ENCODE assay signal across 10 mouse cellular contexts in the genomic region with DNA sequence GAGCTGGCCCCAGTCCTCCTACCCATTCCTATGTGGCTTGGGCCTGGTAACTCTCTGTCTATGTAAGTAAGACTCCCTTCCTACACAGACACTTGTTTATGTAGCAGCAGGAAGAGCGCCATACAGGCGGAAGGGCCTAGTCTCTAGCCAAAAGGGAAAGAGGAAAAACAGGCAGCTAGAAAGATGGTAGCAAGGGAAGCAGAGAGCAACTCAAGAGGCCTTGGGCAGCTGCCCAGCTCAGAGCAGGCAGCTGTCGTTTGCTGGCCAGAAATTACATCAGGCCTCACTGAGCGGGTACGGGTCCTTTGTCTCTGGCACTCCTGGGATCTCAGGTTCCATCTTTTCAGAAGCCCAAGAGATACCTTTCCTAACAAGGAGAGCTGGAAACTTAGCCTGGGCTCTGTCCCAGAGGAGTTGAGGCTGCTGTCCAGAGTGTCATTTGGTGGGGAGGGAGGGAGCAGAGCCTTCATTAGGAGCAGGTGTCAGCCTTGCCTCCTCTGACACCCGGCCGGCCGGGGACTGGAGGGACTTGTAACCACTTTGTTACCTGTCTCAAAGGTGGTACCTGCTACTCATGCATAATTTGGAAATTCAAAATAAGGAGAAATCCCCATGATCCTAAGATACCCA. TPM values are rescaled to one million over a fixed set of nuclear protein-coding genes. Genes with fewer than 3 reads are reported as not detected.
A peak's percentile ranks its signal among the peaks of the same experiment; 100 is the strongest.
DNase-seq lines count a peak whose midpoint lies in the region; ATAC-seq and TF ChIP-seq lines count a peak whose summit lies in the region.
"Had no signal": no experiment of that assay in that cellular context is flagged by ENCODE, and none has a peak within 500 bp of the region (broad histone marks: within the 10 kb centered on the region; RNA-seq: fewer than 3 reads in every experiment).

No protein-coding gene starts in this region.

- no peak; the same call in 1 of the 2 replicates for ATAC-seq in midbrain, postnatal 0 days (ENCODE audit: low FRiP score)

- DNase-seq in layer of hippocampus, adult 2 months (ENCODE audit: low spot score in 2 of 2): no peak
- no peak for DNase-seq in layer of hippocampus, adult 18-20 months (ENCODE audit: low spot score in 2 of 2)
- DNase-seq in cerebellum, postnatal 10 days: peak; percentile 81 to 82
- DNase-seq in heart, postnatal 4 days: peak; percentile 48
- DNase-seq in midbrain, postnatal 0 days (ENCODE audit: low spot score): peak; percentile 83
- DNase-seq in embryo, embryonic 11 days: no peak
- no peak for DNase-seq in kidney, adult 8-10 months
- DNase-seq in right cerebral cortex, postnatal 36 days (ENCODE audit: low spot score in 2 of 2): no peak

- no peak overlapping the region for H3K4me2 ChIP-seq in midbrain, postnatal 0 days (ENCODE audit: low read depth, low read length, poor library complexity, severe bottlenecking)

- H3K9ac ChIP-seq in midbrain, postnatal 0 days (replicated peaks; ENCODE audit: low read length, poor library complexity, severe bottlenecking): no peak overlapping the region

- H3K4me3 ChIP-seq in layer of hippocampus, adult 2 months: no peak overlapping the region
- no peak overlapping the region for H3K4me3 ChIP-seq in midbrain, postnatal 0 days (ENCODE audit: low read depth, low read length)

- 0 out of 2 replicates have a peak, but pooled peaks cover 3% of the 10 kb centered on the region for H3K4me1 ChIP-seq in midbrain, postnatal 0 days (ENCODE audit: insufficient read depth, low read length)

- peaks cover 33% of the 10 kb centered on the region for H3K36me3 ChIP-seq in midbrain, postnatal 0 days (ENCODE audit: insufficient read depth, low read length)
- H3K36me3 ChIP-seq: G1E had no signal

- 79% methylated on average over 8 of the region's 8 CpGs for WGBS in midbrain, postnatal 0 days

- no peak for TF ChIP-seq CTCF in layer of hippocampus, adult 2 months (conservative IDR thresholded peaks at IDR 0.05)
- no peak for TF ChIP-seq CTCF in midbrain, postnatal 0 days (IDR thresholded peaks at IDR 0.05)

- no peaks in the 10 kb centered on the region for H3K9me3 ChIP-seq in midbrain, postnatal 0 days (ENCODE audit: low read length)

- H3K27me3 ChIP-seq in midbrain, postnatal 0 days (ENCODE audit: insufficient read depth, low read length): no peaks in the 10 kb centered on the region

- peak overlapping the region; percentile 64; the same call in 1 of the 2 replicates for H3K27ac ChIP-seq in layer of hippocampus, adult 2 months
- 0 out of 2 replicates have a peak overlapping the region, but pooled peaks have one; percentile 26 for H3K27ac ChIP-seq in midbrain, postnatal 0 days (ENCODE audit: low read depth, low read length)

RNA-seq across cellular contexts. Expression of gene Degs2, which starts 33.4 kb away (rescaled TPM):
- 1 to 10 TPM; 3.7 to 5.4 TPM for total RNA-seq in layer of hippocampus, adult 2 months (2021)
- 1 to 10 TPM; 2.6 to 5.4 TPM for total RNA-seq in layer of hippocampus, adult 18-20 months (2021)
- not detected for total RNA-seq in heart, postnatal 4 days (2021)
- total RNA-seq in midbrain, postnatal 0 days (2014; rRNA removed): 0.71 and 2.1 TPM in 2 replicates
- 1.1 and 1.4 TPM in 2 replicates for polyA plus RNA-seq in midbrain, postnatal 0 days (2015; fragmentation: Nextera tagmentation; extraction: Ambion mirVana)
- total RNA-seq: G1E; hematopoietic stem cell, adult 5-6 weeks had no signal
- polyA plus RNA-seq: G1E had no signal

Comparison
In these comparisons a context has a peak if more than half of its experiments do, and no peak if none do; other contexts are left out.
1. DNase-seq: peak in cerebellum, postnatal 10 days (2 of 2), heart, postnatal 4 days (single experiment) and midbrain, postnatal 0 days (single experiment); none in layer of hippocampus, adult 2 months (0 of 2), layer of hippocampus, adult 18-20 months (0 of 2), embryo, embryonic 11 days (single experiment), kidney, adult 8-10 months (0 of 2) and right cerebral cortex, postnatal 36 days (0 of 2).